Mouse (Mus musculus): ENCODE measurements around the gene Fank1.

DNA sequence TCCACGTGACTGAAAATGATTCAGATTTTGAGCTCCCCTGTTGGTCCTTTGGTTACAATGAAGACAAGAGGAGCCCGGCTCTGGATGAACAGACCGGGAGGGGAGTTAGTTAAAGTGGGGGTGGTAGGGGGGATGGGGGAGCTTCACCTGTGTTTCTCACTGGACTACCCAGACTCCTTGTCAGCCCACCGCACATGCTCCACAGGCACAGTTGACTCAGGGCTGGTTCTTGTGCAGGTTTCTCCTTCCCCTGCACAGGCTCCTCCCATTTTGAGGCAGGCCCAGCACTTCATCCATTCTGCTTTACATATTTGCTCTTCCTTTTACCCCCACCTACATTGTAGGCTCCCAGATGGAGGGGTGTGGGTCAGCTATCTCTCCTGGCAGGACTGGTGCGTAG is 86.1 kb downstream of the Fank1 start:
- TF ChIP-seq FLI1 (IDR thresholded peaks at IDR 0.05; ENCODE audit: low read length) (no peak), GATA1 (IDR thresholded peaks at IDR 0.05; ENCODE audit: borderline replicate concordance, low read length) (no peak)
